Mouse (Mus musculus): ENCODE results near the gene Usp39. TPM values are rescaled to one million over a fixed set of nuclear protein-coding genes. Genes with fewer than 3 reads are reported as not detected.
A peak's percentile ranks its signal among the peaks of the same experiment; 100 is the strongest.

Gene Usp39
- polyA plus RNA-seq, 1 experiment: 6.8 TPM

DNA sequence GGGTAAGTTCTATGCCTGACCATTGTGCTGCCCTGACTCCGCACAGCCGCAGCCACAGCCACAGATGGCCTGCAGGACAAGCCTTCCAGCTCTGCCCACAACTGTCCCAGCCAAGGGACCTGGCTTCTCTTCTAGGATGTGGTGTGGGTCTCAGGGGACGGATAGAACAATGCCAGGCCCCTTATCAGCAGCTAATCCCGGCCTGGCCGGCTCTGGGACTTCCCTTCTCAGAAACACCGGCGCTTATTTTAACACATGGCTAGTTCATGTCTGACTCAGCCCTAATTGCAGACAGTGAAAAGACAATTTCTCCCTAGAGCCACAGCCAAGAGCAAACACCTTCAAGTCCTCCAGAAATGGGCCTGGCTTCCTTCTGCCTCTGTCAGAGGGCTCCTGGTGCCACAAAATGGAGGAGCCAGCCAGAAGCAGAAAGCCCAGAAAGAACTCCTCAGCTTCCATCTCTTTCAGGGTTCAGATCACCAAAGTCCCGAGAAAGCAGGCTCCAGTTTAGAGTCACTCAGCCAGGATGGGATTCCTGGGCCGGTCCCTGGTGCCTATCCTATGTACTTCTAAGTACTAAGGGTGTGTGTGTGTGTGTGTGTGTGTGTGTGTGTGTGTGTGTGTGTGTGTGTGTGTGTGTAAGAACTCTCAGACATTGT, 67.3 kb downstream of the Usp39 start:
- Histone ChIP-seq H3K4me3 (ENCODE audit: low read depth, low read length) (no peak overlapping the region), H3K27ac (ENCODE audit: insufficient read depth, low read depth, low read length) (peak overlapping the region; percentile 21; the same call in 1 of the 2 replicates), H3K4me1 (ENCODE audit: control insufficient read depth, insufficient read depth, insufficient read length, low read length) (no peaks in the 10 kb centered on the region), H3K27me3 (ENCODE audit: control insufficient read depth, insufficient read depth, low read length) (no peaks in the 10 kb centered on the region), H3K36me3 (ENCODE audit: control insufficient read depth, insufficient read depth, low read length) (no peaks in the 10 kb centered on the region)
- TF ChIP-seq POLR2A (IDR thresholded peaks at IDR 0.05; ENCODE audit: low read depth, low read length) (no peak), CTCF (IDR thresholded peaks at IDR 0.05; ENCODE audit: extremely low read depth, insufficient read length, insufficient replicate concordance, low read depth, low read length) (no peak)
- 60% methylated on average over 9 of the region's 9 CpGs for WGBS

DNA sequence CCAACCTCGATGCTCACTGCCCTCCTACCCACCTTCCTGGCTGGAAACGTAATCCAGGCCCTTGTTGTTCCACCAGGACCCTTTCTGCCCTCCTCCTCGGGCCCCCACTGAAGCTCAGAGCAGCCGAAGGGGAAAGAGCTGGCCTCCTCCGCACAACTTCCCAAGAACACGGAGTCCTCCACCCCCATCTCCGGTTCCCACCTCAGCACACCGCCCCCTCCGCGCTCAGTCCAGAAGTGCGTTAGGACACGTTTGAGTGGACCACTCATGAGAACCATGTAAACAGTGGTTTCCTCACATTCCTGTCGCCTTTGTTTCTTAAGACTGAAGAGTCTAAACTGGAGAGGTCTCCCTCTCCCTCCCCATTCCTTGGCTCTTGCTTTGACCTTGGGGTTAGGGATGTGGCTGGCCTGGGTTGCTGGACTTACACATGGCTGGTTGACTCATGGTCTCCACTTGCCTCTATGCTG, 68.0 kb downstream of the Usp39 start:
- H3K4me3 ChIP-seq (ENCODE audit: low read depth, low read length): no peak overlapping the region
- no peak for TF ChIP-seq POLR2A (IDR thresholded peaks at IDR 0.05; ENCODE audit: low read depth, low read length)
- TF ChIP-seq CTCF (IDR thresholded peaks at IDR 0.05; ENCODE audit: extremely low read depth, insufficient read length, insufficient replicate concordance, low read depth, low read length): no peak
- WGBS: 72% methylated on average over 13 of the region's 13 CpGs
- H3K27me3 ChIP-seq (ENCODE audit: control insufficient read depth, insufficient read depth, low read length): no peaks in the 10 kb centered on the region
- H3K27ac ChIP-seq (ENCODE audit: insufficient read depth, low read depth, low read length): peak overlapping the region; percentile 84
- H3K4me1 ChIP-seq (ENCODE audit: control insufficient read depth, insufficient read depth, insufficient read length, low read length): no peaks in the 10 kb centered on the region
- H3K36me3 ChIP-seq (ENCODE audit: control insufficient read depth, insufficient read depth, low read length): no peaks in the 10 kb centered on the region

DNA sequence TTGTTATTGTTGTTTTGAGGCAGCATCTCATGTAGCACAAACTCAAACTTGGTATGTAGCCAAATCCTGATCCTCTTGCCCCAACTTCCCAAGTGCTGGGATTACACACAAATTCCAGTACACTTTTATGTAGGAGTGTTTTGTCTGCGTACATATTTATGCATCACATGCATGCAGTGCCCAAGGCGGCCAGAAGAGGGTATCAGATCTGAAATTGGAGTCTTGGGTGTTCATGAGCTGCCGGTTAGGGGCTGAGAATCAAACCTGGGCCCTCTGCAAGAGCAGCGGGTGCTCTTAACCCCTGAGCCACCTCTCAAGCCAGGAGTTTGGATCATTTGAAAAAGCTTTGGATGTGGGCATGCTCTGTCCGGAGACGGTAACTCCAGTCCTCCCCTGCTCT, 68.8 kb downstream of the Usp39 start:
- Histone ChIP-seq H3K4me3 (ENCODE audit: low read depth, low read length) (no peak overlapping the region), H3K4me1 (ENCODE audit: control insufficient read depth, insufficient read depth, insufficient read length, low read length) (no peaks in the 10 kb centered on the region), H3K27ac (ENCODE audit: insufficient read depth, low read depth, low read length) (0 out of 2 replicates have a peak overlapping the region, but pooled peaks have one; percentile 84), H3K36me3 (ENCODE audit: control insufficient read depth, insufficient read depth, low read length) (no peaks in the 10 kb centered on the region), H3K27me3 (ENCODE audit: control insufficient read depth, insufficient read depth, low read length) (no peaks in the 10 kb centered on the region)
- no peak for TF ChIP-seq CTCF (IDR thresholded peaks at IDR 0.05; ENCODE audit: extremely low read depth, insufficient read length, insufficient replicate concordance, low read depth, low read length)
- TF ChIP-seq POLR2A (IDR thresholded peaks at IDR 0.05; ENCODE audit: low read depth, low read length): no peak
- WGBS: 95% methylated on average over 6 of the region's 6 CpGs

DNA sequence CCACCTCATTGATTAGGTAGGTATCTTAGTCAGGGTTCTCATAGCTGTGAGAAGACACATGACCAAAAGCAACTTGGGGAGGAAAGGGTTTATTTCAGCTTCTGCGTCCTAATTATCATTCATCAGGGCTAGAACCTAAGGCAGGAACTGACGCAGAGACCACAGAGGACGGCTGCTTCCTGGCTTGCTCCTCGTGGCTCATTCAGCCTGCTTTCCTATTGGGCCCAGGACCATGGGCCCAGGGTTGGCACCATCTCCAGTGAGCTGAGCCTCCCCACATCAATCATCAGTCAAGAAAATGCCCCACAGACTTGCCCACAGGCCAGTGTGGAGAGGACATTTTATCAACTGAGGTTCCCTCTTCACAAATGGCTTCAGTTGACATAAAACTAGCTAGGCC, 69.5 kb downstream of the Usp39 start:
- WGBS: 76% methylated on average over 4 of the region's 4 CpGs

DNA sequence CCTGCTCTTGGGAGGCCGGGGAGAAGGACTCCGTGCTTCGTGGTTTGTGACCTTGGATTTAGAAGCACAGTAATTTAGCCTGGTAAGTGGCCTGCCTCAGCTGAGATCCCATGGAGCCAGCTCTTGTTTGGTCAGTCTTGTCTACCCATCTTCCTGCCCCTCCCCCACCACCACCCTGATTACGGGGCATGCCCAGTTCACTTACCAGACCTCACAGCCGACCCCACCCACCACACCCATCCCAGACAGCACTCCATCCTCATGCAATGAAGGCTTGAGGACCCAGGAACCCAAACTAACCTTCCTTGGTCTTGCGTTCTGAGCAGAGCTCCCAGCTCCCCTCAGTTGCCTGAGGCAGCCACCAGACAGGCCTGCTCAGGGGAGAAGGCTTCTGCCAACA, 71.8 kb downstream of the Usp39 start:
- Histone ChIP-seq H3K27ac (ENCODE audit: insufficient read depth, low read depth, low read length) (no peak overlapping the region), H3K27me3 (ENCODE audit: control insufficient read depth, insufficient read depth, low read length) (no peaks in the 10 kb centered on the region), H3K36me3 (ENCODE audit: control insufficient read depth, insufficient read depth, low read length) (no peaks in the 10 kb centered on the region), H3K4me3 (ENCODE audit: low read depth, low read length) (no peak overlapping the region), H3K4me1 (ENCODE audit: control insufficient read depth, insufficient read depth, insufficient read length, low read length) (no peaks in the 10 kb centered on the region)
- 57% methylated on average over 6 of the region's 6 CpGs for WGBS
- TF ChIP-seq POLR2A (IDR thresholded peaks at IDR 0.05; ENCODE audit: low read depth, low read length) (no peak), CTCF (IDR thresholded peaks at IDR 0.05; ENCODE audit: extremely low read depth, insufficient read length, insufficient replicate concordance, low read depth, low read length) (no peak)

More for the DNA sequence above, 69.5 kb downstream of the Usp39 start:
- H3K36me3 ChIP-seq (ENCODE audit: control insufficient read depth, insufficient read depth, low read length): no peaks in the 10 kb centered on the region
- H3K27ac ChIP-seq (ENCODE audit: insufficient read depth, low read depth, low read length): no peak overlapping the region
- H3K4me1 ChIP-seq (ENCODE audit: control insufficient read depth, insufficient read depth, insufficient read length, low read length): no peaks in the 10 kb centered on the region
- no peaks in the 10 kb centered on the region for H3K27me3 ChIP-seq (ENCODE audit: control insufficient read depth, insufficient read depth, low read length)
- H3K4me3 ChIP-seq (ENCODE audit: low read depth, low read length): no peak overlapping the region
- no peak for TF ChIP-seq CTCF (IDR thresholded peaks at IDR 0.05; ENCODE audit: extremely low read depth, insufficient read length, insufficient replicate concordance, low read depth, low read length)
- TF ChIP-seq POLR2A (IDR thresholded peaks at IDR 0.05; ENCODE audit: low read depth, low read length): no peak

DNA sequence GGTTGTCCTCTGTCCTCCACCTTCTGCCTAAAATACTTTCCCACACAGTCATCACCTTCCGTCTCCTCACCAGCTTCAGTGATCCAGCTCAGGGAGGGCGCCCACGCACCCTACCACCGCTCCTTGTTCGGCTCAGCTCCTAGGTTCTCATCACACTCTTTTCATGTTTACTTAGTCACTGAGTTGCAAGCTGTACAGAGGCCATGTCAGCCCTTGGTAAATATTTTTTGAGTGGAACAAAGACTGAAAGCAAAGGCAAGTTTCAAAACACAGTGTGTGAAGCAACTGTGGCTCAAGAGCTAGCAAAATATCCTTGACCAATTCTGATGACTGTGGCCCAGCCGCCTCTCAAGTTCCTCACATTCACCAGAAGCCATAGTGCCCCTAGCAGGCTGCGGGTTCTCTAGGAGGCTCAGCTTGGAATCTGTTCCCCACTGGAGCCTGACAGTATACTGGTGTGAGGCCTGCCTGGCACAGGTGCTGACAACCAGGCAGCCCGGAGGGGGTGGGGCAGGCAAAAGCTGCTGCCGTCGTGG, 72.8 kb downstream of the Usp39 start:
- no peaks in the 10 kb centered on the region for H3K36me3 ChIP-seq (ENCODE audit: control insufficient read depth, insufficient read depth, low read length)
- H3K4me3 ChIP-seq (ENCODE audit: low read depth, low read length): no peak overlapping the region
- no peaks in the 10 kb centered on the region for H3K27me3 ChIP-seq (ENCODE audit: control insufficient read depth, insufficient read depth, low read length)
- TF ChIP-seq POLR2A (IDR thresholded peaks at IDR 0.05; ENCODE audit: low read depth, low read length): no peak
- TF ChIP-seq CTCF (IDR thresholded peaks at IDR 0.05; ENCODE audit: extremely low read depth, insufficient read length, insufficient replicate concordance, low read depth, low read length): no peak
- no peaks in the 10 kb centered on the region for H3K4me1 ChIP-seq (ENCODE audit: control insufficient read depth, insufficient read depth, insufficient read length, low read length)
- 68% methylated on average over 10 of the region's 10 CpGs for WGBS
- no peak overlapping the region for H3K27ac ChIP-seq (ENCODE audit: insufficient read depth, low read depth, low read length)

DNA sequence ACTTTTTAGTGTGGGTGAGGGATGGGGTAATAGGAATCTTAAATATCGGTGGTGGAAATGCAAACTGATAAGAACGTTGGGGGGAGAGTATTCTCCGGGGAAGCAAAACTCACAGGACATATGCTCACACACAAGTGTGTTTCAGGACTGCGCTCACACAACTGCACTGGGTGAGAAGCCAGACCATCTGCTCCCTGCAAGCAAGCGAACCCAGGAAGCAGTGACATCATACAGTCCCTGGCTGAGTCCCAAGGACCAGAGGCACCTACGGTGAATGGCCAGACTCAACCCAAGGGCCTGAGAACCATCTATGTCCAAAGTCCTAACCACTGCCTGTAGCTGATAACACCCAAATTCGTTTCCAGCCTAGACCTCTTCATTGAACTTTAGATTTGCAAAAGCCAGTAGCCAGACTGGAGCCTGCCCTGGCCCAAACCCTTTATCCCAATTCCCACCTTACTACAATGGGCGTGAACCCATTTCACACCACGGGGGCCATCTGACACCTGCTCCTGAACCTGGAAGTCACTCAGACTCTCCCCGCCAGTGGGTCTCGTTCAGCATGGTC, 73.9 kb downstream of the Usp39 start:
- TF ChIP-seq POLR2A (IDR thresholded peaks at IDR 0.05; ENCODE audit: low read depth, low read length): no peak
- no peak for TF ChIP-seq CTCF (IDR thresholded peaks at IDR 0.05; ENCODE audit: extremely low read depth, insufficient read length, insufficient replicate concordance, low read depth, low read length)
- no peaks in the 10 kb centered on the region for H3K27me3 ChIP-seq (ENCODE audit: control insufficient read depth, insufficient read depth, low read length)
- H3K4me1 ChIP-seq (ENCODE audit: control insufficient read depth, insufficient read depth, insufficient read length, low read length): no peaks in the 10 kb centered on the region
- H3K27ac ChIP-seq (ENCODE audit: insufficient read depth, low read depth, low read length): no peak overlapping the region
- no peaks in the 10 kb centered on the region for H3K36me3 ChIP-seq (ENCODE audit: control insufficient read depth, insufficient read depth, low read length)
- 42% methylated on average over 11 of the region's 11 CpGs for WGBS
- no peak overlapping the region for H3K4me3 ChIP-seq (ENCODE audit: low read depth, low read length)
